Mouse (Mus musculus) hindbrain, embryonic 16.5 days (tissue): ENCODE results near the gene Rnf123. TPM values are rescaled to one million over a fixed set of nuclear protein-coding genes. Genes with fewer than 3 reads are reported as not detected.

Experiments used
- ATAC-seq: fragments of 200-750 bp; cut with Nextera tagmentation; 2 replicates; pipeline ENCODE4 v1.8.0; 2017; ENCODE audit warnings: moderate TSS enrichment, moderate library complexity
- H3K27ac ChIP-seq: fragments of 300-500 bp; sonication (generic); 2 replicates; pipeline ENCODE4 v1.5.1; 2014; ENCODE audit warnings: low read depth, mild to moderate bottlenecking, control low read depth, low read length, moderate library complexity
- H3K27me3 ChIP-seq: fragments of 300-500 bp; sonication (generic); replicated peaks from 2 replicates; pipeline ENCODE4 v1.6.1; 2014; ENCODE audit warnings: low read length; ENCODE audit not compliant: control insufficient read depth, insufficient read depth
- H3K36me3 ChIP-seq: fragments of 300-500 bp; sonication (generic); 2 replicates; pipeline ENCODE4 v1.6.1; 2014; ENCODE audit warnings: mild to moderate bottlenecking, low read length, moderate library complexity, mixed read lengths; ENCODE audit not compliant: control insufficient read depth, insufficient read depth
- H3K4me1 ChIP-seq: fragments of 300-500 bp; sonication (generic); 2 replicates; pipeline ENCODE4 v1.6.1; 2014; ENCODE audit warnings: low read depth, low read length; ENCODE audit not compliant: control insufficient read depth, insufficient read depth
- H3K4me2 ChIP-seq: fragments of 300-500 bp; sonication (generic); 2 replicates; pipeline ENCODE4 v1.6.1; 2014; ENCODE audit warnings: mild to moderate bottlenecking, low read length, control low read depth, moderate library complexity
- H3K4me3 ChIP-seq: fragments of 300-500 bp; sonication (generic); 2 replicates; pipeline ENCODE4 v1.5.1; 2014; ENCODE audit warnings: mild to moderate bottlenecking, low read length, control low read depth, moderate library complexity
- H3K9ac ChIP-seq: fragments of 300-500 bp; sonication (generic); 2 replicates; pipeline ENCODE4 v1.6.1; 2014; ENCODE audit warnings: low read depth, mild to moderate bottlenecking, control low read depth, low read length, moderate library complexity
- H3K9me3 ChIP-seq: fragments of 300-500 bp; sonication (generic); 2 replicates; pipeline ENCODE4 v1.6.1; 2014; ENCODE audit warnings: mild to moderate bottlenecking, low read length, moderate library complexity; ENCODE audit not compliant: control insufficient read depth
- WGBS: fragments of 180-500 bp; shearing (Covaris S2); extraction: QIAGEN DNeasy Blood & Tissue Kit; methylation state at CpG from one replicate; pipeline ENCODE4 v1.1.7; 2014; 5-methylcytosine and 5-hydroxymethylcytosine counted together
- polyA plus RNA-seq: library from polyadenylated mRNA; unstranded; fragments of >200 nt; fragmentation: Nextera tagmentation; extraction: Ambion mirVana; gene quantifications from 2 replicates; pipeline ENCODE4 v1.2.1, GENCODE M21; 2015

Rnf123 gene
- polyA plus RNA-seq, 1 experiment from 2014 or later = 47.6 TPM

GRCm38 (mm10) chr9:108052411-108052810 is 30.7 kb downstream of the Rnf123 start:
- ATAC-seq = no peak
- H3K27me3 ChIP-seq = no peaks in the 10 kb centered on the region
- peaks cover 21% of the 10 kb centered on the region for H3K4me1 ChIP-seq
- peaks cover 10% of the 10 kb centered on the region for H3K36me3 ChIP-seq
- H3K4me2 ChIP-seq = no peak overlapping the region
- H3K9me3 ChIP-seq = no peaks in the 10 kb centered on the region
- H3K4me3 ChIP-seq = no peak overlapping the region
- H3K9ac ChIP-seq = no peak overlapping the region
- H3K27ac ChIP-seq = no peak overlapping the region; the same call in 1 of the 2 replicates
- WGBS = 73% methylated on average over 7 of the region's 7 CpGs

- Histone ChIP-seq H3K27ac (no peak overlapping the region), H3K4me3 (no peak overlapping the region), H3K4me1 (peaks cover 21% of the 10 kb centered on the region), H3K9ac (no peak overlapping the region), H3K9me3 (no peaks in the 10 kb centered on the region), H3K4me2 (no peak overlapping the region), H3K36me3 (peaks cover 13% of the 10 kb centered on the region), H3K27me3 (no peaks in the 10 kb centered on the region)
- no peak for ATAC-seq
- 85% methylated on average over 4 of the region's 4 CpGs for WGBS
Observed at GRCm38 (mm10) chr9:108051931-108052220, 31.3 kb downstream of the Rnf123 start.

- H3K27me3 ChIP-seq = no peaks in the 10 kb centered on the region
- no peaks in the 10 kb centered on the region for H3K9me3 ChIP-seq
- H3K36me3 ChIP-seq = peaks cover 18% of the 10 kb centered on the region
- H3K4me3 ChIP-seq = no peak overlapping the region
- no peak overlapping the region for H3K27ac ChIP-seq
- peaks cover 21% of the 10 kb centered on the region for H3K4me1 ChIP-seq
- no peak overlapping the region for H3K9ac ChIP-seq
- no peak for ATAC-seq
- WGBS = 94% methylated on average over 15 of the region's 15 CpGs
- no peak overlapping the region for H3K4me2 ChIP-seq
Observed at GRCm38 (mm10) chr9:108051184-108051930, 31.8 kb downstream of the Rnf123 start.

- Histone ChIP-seq H3K9me3 (no peaks in the 10 kb centered on the region), H3K9ac (peak overlapping the region; percentile 75), H3K4me1 (peaks cover 21% of the 10 kb centered on the region), H3K36me3 (peaks cover 33% of the 10 kb centered on the region), H3K4me3 (peak overlapping the region; percentile 72), H3K4me2 (peak overlapping the region; percentile 91), H3K27me3 (no peaks in the 10 kb centered on the region), H3K27ac (peak overlapping the region; percentile 71)
- 42% methylated on average over 15 of the region's 15 CpGs for WGBS
- no peak; the same call in 1 of the 2 replicates for ATAC-seq
Observed at GRCm38 (mm10) chr9:108049561-108050251, 33.4 kb downstream of the Rnf123 start.

- Histone ChIP-seq H3K27me3 (no peaks in the 10 kb centered on the region), H3K4me2 (peak within 1 kb of the TSS; percentile 91), H3K36me3 (peaks cover 29% of the 10 kb centered on the region), H3K4me1 (peaks cover 21% of the 10 kb centered on the region), H3K4me3 (peak within 1 kb of the TSS; percentile 72), H3K27ac (peak within 1 kb of the TSS; percentile 71), H3K9ac (peak within 1 kb of the TSS; percentile 75), H3K9me3 (no peaks in the 10 kb centered on the region)
- peak; percentile 95 for ATAC-seq
- WGBS = under 1% methylated on average over 33 of the region's 39 CpGs
Observed at GRCm38 (mm10) chr9:108049016-108049455, 34.1 kb downstream of the Rnf123 start, which contains the start of gene Gmppb. TSS of gene Gmppb (plus strand) at chr9:108049242.

- ATAC-seq = peak; percentile 43
- peak overlapping the region; percentile 91 for H3K4me2 ChIP-seq
- under 1% methylated on average over 17 of the region's 19 CpGs for WGBS
- H3K9me3 ChIP-seq = no peaks in the 10 kb centered on the region
- peaks cover 21% of the 10 kb centered on the region for H3K4me1 ChIP-seq
- H3K27me3 ChIP-seq = no peaks in the 10 kb centered on the region
- peak overlapping the region; percentile 72 for H3K4me3 ChIP-seq
- peaks cover 28% of the 10 kb centered on the region for H3K36me3 ChIP-seq
- peak overlapping the region; percentile 70 for H3K27ac ChIP-seq
- peak overlapping the region; percentile 66 for H3K9ac ChIP-seq
Observed at GRCm38 (mm10) chr9:108048566-108048955, 34.6 kb downstream of the Rnf123 start.

GRCm38 (mm10) chr9:108047601-108048565 is 35.3 kb downstream of the Rnf123 start:
- Histone ChIP-seq H3K36me3 (peaks cover 28% of the 10 kb centered on the region), H3K4me3 (peak overlapping the region; percentile 72), H3K27ac (peak overlapping the region; percentile 70; the same call in 1 of the 2 replicates), H3K4me1 (peaks cover 17% of the 10 kb centered on the region), H3K9ac (no peak overlapping the region; the same call in 1 of the 2 replicates), H3K4me2 (peak overlapping the region; percentile 91), H3K9me3 (no peaks in the 10 kb centered on the region), H3K27me3 (no peaks in the 10 kb centered on the region)
- ATAC-seq = no peak
- WGBS = 54% methylated on average over 17 of the region's 17 CpGs

- peaks cover 15% of the 10 kb centered on the region for H3K4me1 ChIP-seq
- no peak overlapping the region for H3K4me3 ChIP-seq
- H3K27ac ChIP-seq = no peak overlapping the region
- H3K9ac ChIP-seq = no peak overlapping the region
- no peak for ATAC-seq
- peaks cover 36% of the 10 kb centered on the region for H3K36me3 ChIP-seq
- no peaks in the 10 kb centered on the region for H3K27me3 ChIP-seq
- no peaks in the 10 kb centered on the region for H3K9me3 ChIP-seq
- 91% methylated on average over 4 of the region's 4 CpGs for WGBS
- no peak overlapping the region for H3K4me2 ChIP-seq
Observed at GRCm38 (mm10) chr9:108046582-108046981, 36.6 kb downstream of the Rnf123 start.
